In genomic region chr7:96889061-96890034, GRCm38 (mm10) we compare ENCODE assay signal across 12 mouse cellular contexts.
A peak's percentile ranks its signal among the peaks of the same experiment; 100 is the strongest.
DNase-seq lines count a peak whose midpoint lies in the region; ATAC-seq and TF ChIP-seq lines count a peak whose summit lies in the region.
"Had no signal": no experiment of that assay in that cellular context is flagged by ENCODE, and none has a peak within 500 bp of the region (broad histone marks: within the 10 kb centered on the region; RNA-seq: fewer than 3 reads in every experiment).

No protein-coding gene starts in this region.

- TF ChIP-seq CTCF in forebrain, postnatal 0 days (IDR thresholded peaks at IDR 0.05; ENCODE audit: low read depth), result no peak

- no peaks in the 10 kb centered on the region for H3K9me3 ChIP-seq in forebrain, embryonic 11.5 days (ENCODE audit: control insufficient read depth, low read length)
- no peaks in the 10 kb centered on the region for H3K9me3 ChIP-seq in forebrain, postnatal 0 days (ENCODE audit: low read length)
- H3K9me3 ChIP-seq in limb, embryonic 12.5 days, result no peaks in the 10 kb centered on the region

- H3K9ac ChIP-seq in forebrain, embryonic 11.5 days (ENCODE audit: low read length), result no peak overlapping the region
- no peak overlapping the region for H3K9ac ChIP-seq in forebrain, postnatal 0 days
- H3K9ac ChIP-seq in limb, embryonic 12.5 days (replicated peaks), result no peak overlapping the region

- peak overlapping the region; percentile 53; the same call in 1 of the 2 replicates for H3K27ac ChIP-seq in forebrain, embryonic 11.5 days (ENCODE audit: low read depth, low read length)
- H3K27ac ChIP-seq in forebrain, postnatal 0 days (ENCODE audit: low read depth, low read length), result no peak overlapping the region
- H3K27ac ChIP-seq in limb, embryonic 12.5 days, result peak overlapping the region; percentile 78

- H3K36me3 ChIP-seq in forebrain, embryonic 11.5 days (ENCODE audit: control insufficient read depth, insufficient read depth, low read length), result no peaks in the 10 kb centered on the region; the same call in 1 of the 2 replicates
- peaks cover 24% of the 10 kb centered on the region for H3K36me3 ChIP-seq in forebrain, postnatal 0 days (ENCODE audit: insufficient read depth)
- H3K36me3 ChIP-seq in limb, embryonic 12.5 days, result peaks cover 56% of the 10 kb centered on the region

- H3K4me1 ChIP-seq in forebrain, embryonic 11.5 days (replicated peaks; ENCODE audit: control insufficient read depth, insufficient read depth, low read length), result peaks cover 4% of the 10 kb centered on the region; the same call in 1 of the 2 replicates
- no peaks in the 10 kb centered on the region for H3K4me1 ChIP-seq in forebrain, postnatal 0 days (ENCODE audit: insufficient read depth)
- H3K4me1 ChIP-seq in limb, embryonic 12.5 days (replicated peaks), result peaks cover 20% of the 10 kb centered on the region

- no peak for DNase-seq in forebrain, embryonic 11.5 days (ENCODE audit: low spot score)
- DNase-seq in forebrain, postnatal 0 days, result no peak
- DNase-seq in adrenal gland, postnatal 14 days, result peak; percentile 81
- DNase-seq in kidney, adult 8-10 months, result peak; percentile 6 to 8
- DNase-seq in retina, embryonic 14.5 days (ENCODE audit: low spot score), result no peak
- DNase-seq in MN1 (ENCODE audit: low spot score), result no peak
- DNase-seq in yolk sac, embryonic 10.5 days (ENCODE audit: low spot score), result no peak
- DNase-seq: gastrocnemius, postnatal 14 days; right cerebral cortex, postnatal 14 days; thymus, postnatal 4 days had no signal

- no peaks in the 10 kb centered on the region for H3K27me3 ChIP-seq in forebrain, embryonic 11.5 days (ENCODE audit: control insufficient read depth, insufficient read depth, low read length)
- H3K27me3 ChIP-seq in forebrain, postnatal 0 days (ENCODE audit: insufficient read depth, low read length), result no peaks in the 10 kb centered on the region
- H3K27me3 ChIP-seq in limb, embryonic 12.5 days, result no peaks in the 10 kb centered on the region; the same call in 1 of the 2 replicates

- H3K4me2 ChIP-seq in forebrain, embryonic 11.5 days (ENCODE audit: low read depth, low read length, severe bottlenecking), result no peak overlapping the region
- no peak overlapping the region for H3K4me2 ChIP-seq in forebrain, postnatal 0 days (ENCODE audit: low read depth)
- no peak overlapping the region for H3K4me2 ChIP-seq in limb, embryonic 12.5 days

- 91% methylated on average over 18 of the region's 18 CpGs for WGBS in forebrain, embryonic 11.5 days
- WGBS in forebrain, postnatal 0 days, result 87% methylated on average over 18 of the region's 18 CpGs
- WGBS in limb, embryonic 12.5 days, result 72% methylated on average over 18 of the region's 18 CpGs

- no peak overlapping the region for H3K4me3 ChIP-seq in forebrain, embryonic 11.5 days (ENCODE audit: low read depth, low read length)
- no peak overlapping the region for H3K4me3 ChIP-seq in forebrain, postnatal 0 days (ENCODE audit: low read depth, low read length)
- no peak overlapping the region for H3K4me3 ChIP-seq in limb, embryonic 12.5 days (replicated peaks)
- H3K4me3 ChIP-seq: myocyte had no signal

- no peak for ATAC-seq in forebrain, embryonic 11.5 days (replicated peaks; ENCODE audit: low FRiP score)
- ATAC-seq in forebrain, postnatal 0 days, result no peak
- peak; percentile 31; the same call in 1 of the 2 replicates for ATAC-seq in limb, embryonic 12.5 days (ENCODE audit: insufficient number of reproducible peaks, insufficient read depth, low FRiP score, low TSS enrichment, low read depth)

Comparison
In these comparisons a context has a peak if more than half of its experiments do, and no peak if none do; other contexts are left out.
1. DNase-seq: peak in adrenal gland, postnatal 14 days (single experiment) and kidney, adult 8-10 months (2 of 2); none in forebrain, embryonic 11.5 days (single experiment), forebrain, postnatal 0 days (single experiment), retina, embryonic 14.5 days (single experiment), MN1 (single experiment) and yolk sac, embryonic 10.5 days (single experiment).